9 mouse cellular contexts compared by ENCODE assay signal in the genomic region with DNA sequence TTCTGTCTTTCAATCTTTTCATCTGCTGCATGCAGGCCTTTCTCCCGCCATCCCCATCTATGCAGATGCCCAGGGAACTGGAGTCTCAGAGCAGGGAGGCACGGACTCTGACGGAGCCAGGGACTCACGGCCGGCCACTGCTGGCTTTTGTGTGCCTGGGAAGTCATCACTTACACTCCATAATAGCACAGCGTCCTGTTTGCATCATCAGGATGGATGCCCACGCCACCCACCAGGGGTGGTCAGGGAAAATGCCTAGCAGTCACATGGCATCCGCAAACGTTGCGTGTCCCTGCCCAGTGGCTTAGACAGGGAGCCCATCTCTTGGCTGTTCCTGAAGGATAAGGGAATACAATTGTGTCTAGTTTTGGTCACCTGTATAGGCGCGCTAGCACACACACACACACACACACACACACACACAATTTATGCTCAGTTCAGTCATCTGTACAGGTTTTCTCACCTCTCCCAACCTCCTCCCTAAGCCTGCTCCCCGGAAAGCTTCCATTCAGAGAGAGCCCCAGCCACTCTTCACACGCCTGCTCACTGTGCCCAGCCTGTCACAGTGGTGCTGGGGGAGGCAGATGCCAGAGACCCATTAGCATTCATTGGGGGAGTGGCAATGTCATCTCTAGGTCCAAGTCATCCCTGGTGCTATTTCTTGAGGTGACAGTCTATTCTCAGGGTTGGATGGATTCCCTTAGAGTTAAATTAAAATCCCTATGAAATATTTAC.
DNase-seq lines count a peak whose midpoint lies in the region; ATAC-seq and TF ChIP-seq lines count a peak whose summit lies in the region.
"Had no signal": no experiment of that assay in that cellular context is flagged by ENCODE, and none has a peak within 500 bp of the region (broad histone marks: within the 10 kb centered on the region; RNA-seq: fewer than 3 reads in every experiment).

No protein-coding gene starts in this region.

- TF ChIP-seq CTCF in cerebellum, adult 2 months (IDR thresholded peaks at IDR 0.05; ENCODE audit: borderline replicate concordance, insufficient read depth, low read depth, low read length) = no peak
- no peak for TF ChIP-seq CTCF in cortical plate, adult 2 months (IDR thresholded peaks at IDR 0.05; ENCODE audit: extremely low read depth, insufficient read depth, low read length)

- TF ChIP-seq POLR2A in cerebellum, adult 2 months (IDR thresholded peaks at IDR 0.05; ENCODE audit: borderline replicate concordance, insufficient read depth, low read length) = no peak
- 0 out of 2 replicates have a peak, but pooled peaks have one; percentile 21 for TF ChIP-seq POLR2A in cortical plate, adult 2 months (IDR thresholded peaks at IDR 0.05; ENCODE audit: extremely low read depth, insufficient read depth, low read length)

- H3K27me3 ChIP-seq in cerebellum, adult 2 months (ENCODE audit: control insufficient read depth, insufficient read depth, low read length) = no peaks in the 10 kb centered on the region
- no peaks in the 10 kb centered on the region for H3K27me3 ChIP-seq in hindbrain, embryonic 16.5 days (replicated peaks; ENCODE audit: control insufficient read depth, insufficient read depth, low read length)
- H3K27me3 ChIP-seq in midbrain, embryonic 15.5 days (replicated peaks) = no peaks in the 10 kb centered on the region

- ATAC-seq in hindbrain, embryonic 16.5 days = peak; percentile 54
- peak; percentile 60 for ATAC-seq in midbrain, embryonic 15.5 days (replicated peaks)

- no peaks in the 10 kb centered on the region for H3K9me3 ChIP-seq in hindbrain, embryonic 16.5 days (ENCODE audit: control insufficient read depth, low read length)
- H3K9me3 ChIP-seq in midbrain, embryonic 15.5 days = no peaks in the 10 kb centered on the region
- H3K9me3 ChIP-seq: liver, embryonic 13.5 days had no signal

- DNase-seq in cerebellum, adult 2 months = no peak
- no peak for DNase-seq in cerebellum, adult 9-11 months
- DNase-seq in spleen, postnatal 10 days (ENCODE audit: low spot score in 2 of 2) = no peak
- no peak for DNase-seq in lung, postnatal 14 days
- DNase-seq in gastrocnemius, postnatal 4 days (ENCODE audit: low spot score in 2 of 2) = no peak

- peak overlapping the region; percentile 33 for H3K9ac ChIP-seq in hindbrain, embryonic 16.5 days (ENCODE audit: low read depth, low read length)
- H3K9ac ChIP-seq in midbrain, embryonic 15.5 days = no peak overlapping the region
- H3K9ac ChIP-seq: liver, embryonic 13.5 days had no signal

- H3K36me3 ChIP-seq in hindbrain, embryonic 16.5 days (ENCODE audit: control insufficient read depth, insufficient read depth, low read length) = no peaks in the 10 kb centered on the region
- no peaks in the 10 kb centered on the region for H3K36me3 ChIP-seq in midbrain, embryonic 15.5 days (replicated peaks)
- H3K36me3 ChIP-seq: liver, embryonic 13.5 days had no signal

- peak overlapping the region; percentile 34 for H3K4me2 ChIP-seq in hindbrain, embryonic 16.5 days (ENCODE audit: low read length)
- peak overlapping the region; percentile 33 for H3K4me2 ChIP-seq in midbrain, embryonic 15.5 days
- H3K4me2 ChIP-seq: liver, embryonic 13.5 days had no signal

- H3K4me3 ChIP-seq in cerebellum, adult 2 months (replicated peaks; ENCODE audit: insufficient read depth, low read depth, low read length) = peak overlapping the region; percentile 3
- H3K4me3 ChIP-seq in cortical plate, adult 2 months (ENCODE audit: insufficient read depth, low read length) = no peak overlapping the region
- no peak overlapping the region for H3K4me3 ChIP-seq in hindbrain, embryonic 16.5 days (ENCODE audit: low read length)
- H3K4me3 ChIP-seq in midbrain, embryonic 15.5 days = no peak overlapping the region
- H3K4me3 ChIP-seq: liver, embryonic 13.5 days had no signal

- no peak overlapping the region for H3K27ac ChIP-seq in cerebellum, adult 2 months (ENCODE audit: insufficient read depth, low read length)
- no peak overlapping the region for H3K27ac ChIP-seq in cortical plate, adult 2 months (ENCODE audit: insufficient read depth, low read length)
- H3K27ac ChIP-seq in hindbrain, embryonic 16.5 days (ENCODE audit: low read depth, low read length) = peak overlapping the region; percentile 42; the same call in 1 of the 2 replicates
- H3K27ac ChIP-seq in midbrain, embryonic 15.5 days = no peak overlapping the region
- H3K27ac ChIP-seq: liver, embryonic 13.5 days had no signal

- peaks cover 11% of the 10 kb centered on the region for H3K4me1 ChIP-seq in cerebellum, adult 2 months (ENCODE audit: control insufficient read depth, insufficient read depth, low read length)
- H3K4me1 ChIP-seq in cortical plate, adult 2 months (ENCODE audit: control insufficient read depth, insufficient read depth, low read length) = no peaks in the 10 kb centered on the region
- peaks cover 13% of the 10 kb centered on the region for H3K4me1 ChIP-seq in hindbrain, embryonic 16.5 days (ENCODE audit: control insufficient read depth, insufficient read depth, low read depth, low read length)
- H3K4me1 ChIP-seq in midbrain, embryonic 15.5 days = peaks cover 18% of the 10 kb centered on the region
- H3K4me1 ChIP-seq: liver, embryonic 13.5 days had no signal

- WGBS in cerebellum, adult 2 months = 33% methylated on average over 14 of the region's 14 CpGs
- WGBS in hindbrain, embryonic 16.5 days = 31% methylated on average over 14 of the region's 14 CpGs
- WGBS in midbrain, embryonic 15.5 days = 38% methylated on average over 14 of the region's 14 CpGs
